Mouse (Mus musculus) forebrain, embryonic 15.5 days (tissue): Measurements from ENCODE around the gene Mlf2. TPM values are rescaled to one million over a fixed set of nuclear protein-coding genes. Genes with fewer than 3 reads are reported as not detected.

Experiments used
- ATAC-seq: fragments of 200-750 bp; cut with Nextera tagmentation; replicated peaks from 2 replicates; pipeline ENCODE4 v1.8.0; 2017; ENCODE audit warnings: mild to moderate bottlenecking, moderate TSS enrichment, moderate library complexity
- H3K27ac ChIP-seq: fragments of 300-500 bp; sonication (generic); replicated peaks from 2 replicates; pipeline ENCODE4 v1.5.1; 2015; ENCODE audit warnings: mild to moderate bottlenecking, inconsistent platforms
- H3K27me3 ChIP-seq: fragments of 300-500 bp; sonication (generic); 2 replicates; pipeline ENCODE4 v1.6.1; 2015; ENCODE audit warnings: inconsistent platforms
- H3K36me3 ChIP-seq: fragments of 300-500 bp; sonication (generic); 2 replicates; pipeline ENCODE4 v1.6.1; 2015; ENCODE audit warnings: mild to moderate bottlenecking, inconsistent platforms
- H3K4me1 ChIP-seq: fragments of 300-500 bp; sonication (generic); 2 replicates; pipeline ENCODE4 v1.6.1; 2015; ENCODE audit warnings: inconsistent platforms
- H3K4me2 ChIP-seq: fragments of 300-500 bp; sonication (generic); replicated peaks from 2 replicates; pipeline ENCODE4 v1.6.1; 2015; ENCODE audit warnings: mild to moderate bottlenecking, inconsistent platforms
- H3K4me3 ChIP-seq: fragments of 300-500 bp; sonication (generic); 2 replicates; pipeline ENCODE4 v1.5.1; 2015; ENCODE audit warnings: mild to moderate bottlenecking, inconsistent platforms
- H3K9ac ChIP-seq: fragments of 300-500 bp; sonication (generic); replicated peaks from 2 replicates; pipeline ENCODE4 v1.6.1; 2015; ENCODE audit warnings: mild to moderate bottlenecking, inconsistent platforms
- H3K9me3 ChIP-seq: fragments of 300-500 bp; sonication (generic); 2 replicates; pipeline ENCODE4 v1.6.1; 2016; ENCODE audit warnings: inconsistent platforms
- WGBS: fragments of 180-500 bp; shearing (Covaris S2); methylation state at CpG from one replicate; pipeline ENCODE4 v1.1.7; 2015; ENCODE audit warnings: mixed read lengths; 5-methylcytosine and 5-hydroxymethylcytosine counted together
- polyA plus RNA-seq: library from polyadenylated mRNA; unstranded; fragments of >200 nt; fragmentation: Nextera tagmentation; extraction: Ambion mirVana; gene quantifications from 2 replicates; pipeline ENCODE4 v1.2.1, GENCODE M21; 2015

Mlf2 gene
- polyA plus RNA-seq, 1 experiment from 2014 or later = 507 TPM

- 38% methylated on average over 12 of the region's 12 CpGs for WGBS
- Histone ChIP-seq H3K27me3 (no peaks in the 10 kb centered on the region), H3K27ac (no peak overlapping the region), H3K9ac (no peak overlapping the region), H3K9me3 (no peaks in the 10 kb centered on the region), H3K36me3 (no peaks in the 10 kb centered on the region), H3K4me3 (no peak overlapping the region), H3K4me2 (no peak overlapping the region), H3K4me1 (peaks cover 15% of the 10 kb centered on the region)
- ATAC-seq = no peak
Observed at GRCm38 (mm10) chr6:124925173-124925793, 5.9 kb upstream of the Mlf2 start.

GRCm38 (mm10) chr6:124925941-124926340, 5.2 kb upstream of the Mlf2 start:
- H3K9ac ChIP-seq = no peak overlapping the region
- no peaks in the 10 kb centered on the region for H3K27me3 ChIP-seq
- H3K4me3 ChIP-seq = no peak overlapping the region
- no peaks in the 10 kb centered on the region for H3K36me3 ChIP-seq
- peaks cover 12% of the 10 kb centered on the region for H3K4me1 ChIP-seq
- no peaks in the 10 kb centered on the region for H3K9me3 ChIP-seq
- ATAC-seq = no peak
- WGBS = 43% methylated on average over 5 of the region's 5 CpGs
- H3K27ac ChIP-seq = no peak overlapping the region
- no peak overlapping the region for H3K4me2 ChIP-seq

- Histone ChIP-seq H3K4me2 (peak overlapping the region; percentile 48), H3K27me3 (no peaks in the 10 kb centered on the region), H3K27ac (peak overlapping the region; percentile 96), H3K36me3 (peaks cover 20% of the 10 kb centered on the region), H3K4me1 (peaks cover 20% of the 10 kb centered on the region), H3K4me3 (peak overlapping the region; percentile 94), H3K9me3 (no peaks in the 10 kb centered on the region), H3K9ac (peak overlapping the region; percentile 99)
- 26% methylated on average over 1 of the region's 1 CpGs for WGBS
- no peak for ATAC-seq
Observed at GRCm38 (mm10) chr6:124930231-124930630, 955 bp upstream of the Mlf2 start.

- WGBS = 1% methylated on average over 48 of the region's 48 CpGs
Observed at GRCm38 (mm10) chr6:124931525-124932313, 533 bp downstream of the Mlf2 start.

GRCm38 (mm10) chr6:124932314-124932695, 1.1 kb downstream of the Mlf2 start:
- 41% methylated on average over 12 of the region's 12 CpGs for WGBS

More at GRCm38 (mm10) chr6:124931525-124932313, 533 bp downstream of the Mlf2 start:
- Histone ChIP-seq H3K27me3 (no peaks in the 10 kb centered on the region), H3K4me2 (peak overlapping the region; percentile 76), H3K4me3 (peak overlapping the region; percentile 94), H3K36me3 (peaks cover 35% of the 10 kb centered on the region), H3K27ac (peak overlapping the region; percentile 96), H3K9ac (peak overlapping the region; percentile 99), H3K4me1 (peaks cover 20% of the 10 kb centered on the region), H3K9me3 (no peaks in the 10 kb centered on the region)
- peak; percentile 65 for ATAC-seq

GRCm38 (mm10) chr6:124933127-124933526, 1.9 kb downstream of the Mlf2 start:
- WGBS = 85% methylated on average over 3 of the region's 3 CpGs
- no peak overlapping the region for H3K27ac ChIP-seq
- no peak overlapping the region for H3K9ac ChIP-seq
- H3K9me3 ChIP-seq = no peaks in the 10 kb centered on the region
- H3K4me2 ChIP-seq = no peak overlapping the region
- no peak for ATAC-seq
- no peaks in the 10 kb centered on the region for H3K27me3 ChIP-seq
- H3K4me3 ChIP-seq = 0 out of 2 replicates have a peak overlapping the region, but pooled peaks have one; percentile 94
- peaks cover 41% of the 10 kb centered on the region for H3K36me3 ChIP-seq
- peaks cover 20% of the 10 kb centered on the region for H3K4me1 ChIP-seq

More at GRCm38 (mm10) chr6:124932314-124932695, 1.1 kb downstream of the Mlf2 start:
- H3K9me3 ChIP-seq = no peaks in the 10 kb centered on the region
- peak overlapping the region; percentile 96 for H3K27ac ChIP-seq
- peak overlapping the region; percentile 94 for H3K4me3 ChIP-seq
- ATAC-seq = no peak
- H3K36me3 ChIP-seq = peaks cover 38% of the 10 kb centered on the region
- peak overlapping the region; percentile 76 for H3K4me2 ChIP-seq
- H3K4me1 ChIP-seq = peaks cover 20% of the 10 kb centered on the region
- no peaks in the 10 kb centered on the region for H3K27me3 ChIP-seq
- H3K9ac ChIP-seq = peak overlapping the region; percentile 99

- no peak for ATAC-seq
- Histone ChIP-seq H3K9ac (0 out of 2 replicates have a peak overlapping the region, but pooled peaks have one; percentile 4), H3K9me3 (no peaks in the 10 kb centered on the region), H3K4me1 (peaks cover 20% of the 10 kb centered on the region), H3K27me3 (no peaks in the 10 kb centered on the region), H3K4me2 (no peak overlapping the region), H3K27ac (no peak overlapping the region), H3K4me3 (no peak overlapping the region), H3K36me3 (peaks cover 47% of the 10 kb centered on the region)
- 89% methylated on average over 7 of the region's 7 CpGs for WGBS
Observed at GRCm38 (mm10) chr6:124934670-124935069, 3.5 kb downstream of the Mlf2 start.

- no peaks in the 10 kb centered on the region for H3K27me3 ChIP-seq
- ATAC-seq = no peak
- no peak overlapping the region for H3K4me3 ChIP-seq
- WGBS = 90% methylated on average over 1 of the region's 1 CpGs
- no peaks in the 10 kb centered on the region for H3K9me3 ChIP-seq
- peaks cover 13% of the 10 kb centered on the region for H3K4me1 ChIP-seq
- no peak overlapping the region for H3K4me2 ChIP-seq
- H3K36me3 ChIP-seq = peaks cover 47% of the 10 kb centered on the region
- H3K27ac ChIP-seq = no peak overlapping the region
- H3K9ac ChIP-seq = no peak overlapping the region
Observed at GRCm38 (mm10) chr6:124936681-124937080, 5.5 kb downstream of the Mlf2 start.

- peaks cover 6% of the 10 kb centered on the region for H3K4me1 ChIP-seq
- no peak for ATAC-seq
- no peaks in the 10 kb centered on the region for H3K9me3 ChIP-seq
- no peak overlapping the region for H3K9ac ChIP-seq
- H3K36me3 ChIP-seq = peaks cover 47% of the 10 kb centered on the region
- WGBS = 86% methylated on average over 2 of the region's 2 CpGs
- no peak overlapping the region for H3K4me2 ChIP-seq
- H3K27me3 ChIP-seq = no peaks in the 10 kb centered on the region
- H3K27ac ChIP-seq = no peak overlapping the region
- no peak overlapping the region for H3K4me3 ChIP-seq
Observed at GRCm38 (mm10) chr6:124937493-124937892, 6.3 kb downstream of the Mlf2 start.

- ATAC-seq = no peak
- H3K9me3 ChIP-seq = no peaks in the 10 kb centered on the region
- H3K4me1 ChIP-seq = no peaks in the 10 kb centered on the region
- no peak overlapping the region for H3K4me3 ChIP-seq
- WGBS = 93% methylated on average over 7 of the region's 7 CpGs
- no peak overlapping the region for H3K9ac ChIP-seq
- H3K27ac ChIP-seq = no peak overlapping the region
- no peak overlapping the region for H3K4me2 ChIP-seq
- no peaks in the 10 kb centered on the region for H3K27me3 ChIP-seq
- peaks cover 43% of the 10 kb centered on the region for H3K36me3 ChIP-seq
Observed at GRCm38 (mm10) chr6:124938554-124938953, 7.4 kb downstream of the Mlf2 start.

- no peak overlapping the region for H3K4me2 ChIP-seq
- ATAC-seq = no peak
- no peaks in the 10 kb centered on the region for H3K4me1 ChIP-seq
- H3K27me3 ChIP-seq = no peaks in the 10 kb centered on the region
- WGBS = 100% methylated on average over 1 of the region's 1 CpGs
- no peak overlapping the region for H3K27ac ChIP-seq
- no peak overlapping the region for H3K9ac ChIP-seq
- no peak overlapping the region for H3K4me3 ChIP-seq
- no peaks in the 10 kb centered on the region for H3K9me3 ChIP-seq
- H3K36me3 ChIP-seq = peaks cover 12% of the 10 kb centered on the region
Observed at GRCm38 (mm10) chr6:124941679-124942078, 10.5 kb downstream of the Mlf2 start.

- Histone ChIP-seq H3K27me3 (no peaks in the 10 kb centered on the region), H3K27ac (no peak overlapping the region), H3K36me3 (peaks cover 2% of the 10 kb centered on the region; the same call in 1 of the 2 replicates), H3K4me1 (no peaks in the 10 kb centered on the region), H3K9ac (no peak overlapping the region), H3K9me3 (no peaks in the 10 kb centered on the region), H3K4me3 (no peak overlapping the region), H3K4me2 (no peak overlapping the region)
- WGBS = 88% methylated on average over 3 of the region's 3 CpGs
- no peak for ATAC-seq
Observed at GRCm38 (mm10) chr6:124943526-124943925, 12.3 kb downstream of the Mlf2 start.
